Mouse (Mus musculus) liver, embryonic 16.5 days (tissue): Measurements from ENCODE around the gene Sirt2. TPM values are rescaled to one million over a fixed set of nuclear protein-coding genes. Genes with fewer than 3 reads are reported as not detected.

ENCODE experiments used
- ATAC-seq: fragments of 200-750 bp; cut with Nextera tagmentation; 2 replicates; pipeline ENCODE4 v1.8.0; 2017; ENCODE audit warnings: low read depth, mild to moderate bottlenecking, moderate number of reproducible peaks, moderate library complexity
- H3K27ac ChIP-seq: fragments of 300-500 bp; sonication (generic); 2 replicates; pipeline ENCODE4 v1.5.1; 2014; ENCODE audit warnings: mild to moderate bottlenecking, low read length
- H3K27me3 ChIP-seq: fragments of 300-500 bp; sonication (generic); 2 replicates; pipeline ENCODE4 v1.6.1; 2014; ENCODE audit warnings: low read depth, low read length, mixed read lengths; ENCODE audit not compliant: control insufficient read depth, insufficient read depth
- H3K36me3 ChIP-seq: fragments of 300-500 bp; sonication (generic); 2 replicates; pipeline ENCODE4 v1.6.1; 2014; ENCODE audit warnings: mild to moderate bottlenecking; ENCODE audit not compliant: control insufficient read depth, insufficient read depth
- H3K4me1 ChIP-seq: fragments of 300-500 bp; sonication (generic); 2 replicates; pipeline ENCODE4 v1.6.1; 2014; ENCODE audit warnings: low read depth, low read length, mixed read lengths; ENCODE audit not compliant: control insufficient read depth
- H3K4me2 ChIP-seq: fragments of 300-500 bp; sonication (generic); 2 replicates; pipeline ENCODE4 v1.6.1; 2014; ENCODE audit warnings: low read depth, low read length, mixed read lengths
- H3K4me3 ChIP-seq: fragments of 300-500 bp; sonication (generic); 2 replicates; pipeline ENCODE4 v1.5.1; 2014; ENCODE audit warnings: low read depth, mild to moderate bottlenecking, low read length
- H3K9ac ChIP-seq: fragments of 300-500 bp; sonication (generic); 2 replicates; pipeline ENCODE4 v1.6.1; 2014; ENCODE audit warnings: low read depth, low read length
- H3K9me3 ChIP-seq: fragments of 300-500 bp; sonication (generic); replicated peaks from 2 replicates; pipeline ENCODE4 v1.6.1; 2016; ENCODE audit warnings: low read length; ENCODE audit not compliant: control insufficient read depth
- WGBS: fragments of 180-500 bp; shearing (Covaris S2); extraction: QIAGEN DNeasy Blood & Tissue Kit; methylation state at CpG from one replicate; pipeline ENCODE4 v1.1.7; 2014; ENCODE audit not compliant: insufficient replicate concordance; 5-methylcytosine and 5-hydroxymethylcytosine counted together
- polyA plus RNA-seq: library from polyadenylated mRNA; unstranded; fragments of >200 nt; fragmentation: Nextera tagmentation; extraction: Ambion mirVana; gene quantifications from 2 replicates; pipeline ENCODE4 v1.2.1, GENCODE M21; 2015

Gene Sirt2
- polyA plus RNA-seq, 1 experiment from 2014 or later, result 28.0 TPM

DNA sequence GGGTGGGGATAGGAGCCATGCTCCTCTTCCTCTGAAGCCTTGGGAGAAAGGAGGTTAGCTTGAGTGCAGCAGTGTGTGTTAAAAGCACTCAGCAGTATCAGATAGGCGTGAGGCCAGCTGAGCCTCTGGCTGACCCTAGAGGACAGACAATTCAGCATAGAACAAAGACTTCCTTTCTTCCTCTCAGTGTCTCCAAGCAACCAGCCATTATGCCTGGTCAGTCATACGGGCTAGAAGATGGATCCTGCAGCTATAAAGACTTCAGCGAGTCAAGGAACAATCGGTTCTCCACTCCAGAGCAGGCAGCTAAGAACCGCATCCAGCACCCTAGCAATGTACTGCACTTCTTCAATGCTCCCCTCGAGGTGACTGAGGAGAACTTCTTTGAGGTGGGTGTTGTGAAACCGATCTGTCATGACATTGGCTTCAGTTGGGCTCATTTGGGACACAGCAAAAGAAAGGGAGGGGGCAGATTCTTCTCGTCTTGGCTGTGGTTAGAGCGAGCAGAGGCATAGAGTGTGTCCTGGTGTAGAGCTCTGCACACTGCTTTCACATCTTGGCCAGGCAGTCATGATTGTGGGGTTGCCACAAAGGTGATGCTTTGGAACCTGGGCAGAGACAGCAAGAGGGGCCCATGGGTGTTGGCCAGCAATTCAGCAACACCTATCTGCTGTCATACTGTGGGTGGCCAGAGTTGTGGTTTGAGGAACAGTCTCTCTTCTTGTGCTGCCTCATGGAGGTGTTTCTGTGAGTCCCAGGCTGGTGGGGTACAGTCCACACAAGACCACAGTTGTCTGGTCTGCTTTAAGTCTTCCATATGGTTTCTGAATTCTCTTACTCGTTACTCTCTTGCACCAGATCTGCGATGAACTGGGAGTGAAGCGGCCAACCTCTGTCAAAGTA, 54.1 kb downstream of the Sirt2 start:
- H3K27ac ChIP-seq, result no peak overlapping the region; the same call in 1 of the 2 replicates
- 76% methylated on average over 12 of the region's 12 CpGs for WGBS
- H3K4me2 ChIP-seq, result no peak overlapping the region
- no peak for ATAC-seq
- no peak overlapping the region for H3K4me3 ChIP-seq
- H3K9me3 ChIP-seq, result no peaks in the 10 kb centered on the region
- no peaks in the 10 kb centered on the region for H3K27me3 ChIP-seq
- no peak overlapping the region for H3K9ac ChIP-seq
- H3K36me3 ChIP-seq, result peaks cover 69% of the 10 kb centered on the region
- H3K4me1 ChIP-seq, result peaks cover 40% of the 10 kb centered on the region

DNA sequence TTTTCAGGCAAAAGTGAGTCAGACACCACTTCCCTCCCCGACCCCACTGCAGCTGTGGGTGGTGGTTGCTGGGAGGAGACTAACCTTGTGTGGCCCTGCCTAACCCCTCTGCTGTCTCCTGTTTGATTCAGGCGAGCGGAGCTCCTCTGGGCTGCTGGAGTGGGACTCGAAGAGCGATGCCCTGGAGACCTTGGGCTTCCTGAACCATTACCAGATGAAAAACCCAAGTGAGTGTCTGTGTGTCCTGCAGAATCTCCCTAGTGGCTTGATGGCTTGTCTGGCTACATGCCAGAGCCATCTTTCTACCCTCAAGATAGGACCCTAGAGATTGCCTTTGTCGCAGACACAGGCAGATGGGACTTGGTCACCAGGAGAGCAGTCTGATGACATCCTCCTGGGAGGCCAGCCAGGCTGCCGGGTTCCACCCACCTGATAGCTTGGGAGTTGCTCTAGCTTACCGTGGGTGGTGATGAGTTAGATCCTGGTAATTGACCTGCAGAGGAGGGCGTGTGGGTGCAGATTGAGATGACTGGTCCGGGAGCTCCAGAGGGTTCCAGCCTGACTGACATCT, 54.8 kb downstream of the Sirt2 start:
- no peak for ATAC-seq
- Histone ChIP-seq H3K4me1 (peaks cover 40% of the 10 kb centered on the region), H3K36me3 (peaks cover 62% of the 10 kb centered on the region), H3K27ac (no peak overlapping the region; the same call in 1 of the 2 replicates), H3K4me2 (no peak overlapping the region), H3K4me3 (no peak overlapping the region), H3K9ac (no peak overlapping the region), H3K9me3 (no peaks in the 10 kb centered on the region), H3K27me3 (no peaks in the 10 kb centered on the region)
- 62% methylated on average over 10 of the region's 10 CpGs for WGBS

DNA sequence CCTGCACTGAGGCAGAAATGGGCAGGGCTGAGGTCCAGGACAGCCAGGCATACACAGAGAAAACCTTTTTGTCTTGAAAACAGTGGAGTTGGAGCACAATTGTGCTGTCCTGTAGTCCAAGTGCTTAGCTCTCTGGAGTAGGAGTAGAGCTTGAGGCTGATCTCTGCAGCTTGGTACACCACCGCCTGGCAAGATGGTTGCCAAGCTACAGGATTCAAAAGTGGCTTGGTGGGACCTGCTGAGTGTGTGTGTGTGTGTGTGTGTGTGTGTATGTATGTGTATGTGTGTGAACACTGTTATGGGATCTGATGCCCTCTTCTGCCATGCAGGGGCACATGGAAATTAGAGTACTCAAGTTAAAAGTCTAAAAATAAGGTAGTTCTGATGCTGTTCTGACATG, 56.0 kb downstream of the Sirt2 start:
- H3K4me3 ChIP-seq, result no peak overlapping the region
- no peak overlapping the region for H3K9ac ChIP-seq
- H3K4me1 ChIP-seq, result peaks cover 40% of the 10 kb centered on the region
- H3K36me3 ChIP-seq, result peaks cover 51% of the 10 kb centered on the region
- no peaks in the 10 kb centered on the region for H3K27me3 ChIP-seq
- no peak overlapping the region; the same call in 1 of the 2 replicates for H3K27ac ChIP-seq
- no peak overlapping the region for H3K4me2 ChIP-seq
- no peaks in the 10 kb centered on the region for H3K9me3 ChIP-seq
- 59% methylated on average over 1 of the region's 1 CpGs for WGBS
- ATAC-seq, result no peak

DNA sequence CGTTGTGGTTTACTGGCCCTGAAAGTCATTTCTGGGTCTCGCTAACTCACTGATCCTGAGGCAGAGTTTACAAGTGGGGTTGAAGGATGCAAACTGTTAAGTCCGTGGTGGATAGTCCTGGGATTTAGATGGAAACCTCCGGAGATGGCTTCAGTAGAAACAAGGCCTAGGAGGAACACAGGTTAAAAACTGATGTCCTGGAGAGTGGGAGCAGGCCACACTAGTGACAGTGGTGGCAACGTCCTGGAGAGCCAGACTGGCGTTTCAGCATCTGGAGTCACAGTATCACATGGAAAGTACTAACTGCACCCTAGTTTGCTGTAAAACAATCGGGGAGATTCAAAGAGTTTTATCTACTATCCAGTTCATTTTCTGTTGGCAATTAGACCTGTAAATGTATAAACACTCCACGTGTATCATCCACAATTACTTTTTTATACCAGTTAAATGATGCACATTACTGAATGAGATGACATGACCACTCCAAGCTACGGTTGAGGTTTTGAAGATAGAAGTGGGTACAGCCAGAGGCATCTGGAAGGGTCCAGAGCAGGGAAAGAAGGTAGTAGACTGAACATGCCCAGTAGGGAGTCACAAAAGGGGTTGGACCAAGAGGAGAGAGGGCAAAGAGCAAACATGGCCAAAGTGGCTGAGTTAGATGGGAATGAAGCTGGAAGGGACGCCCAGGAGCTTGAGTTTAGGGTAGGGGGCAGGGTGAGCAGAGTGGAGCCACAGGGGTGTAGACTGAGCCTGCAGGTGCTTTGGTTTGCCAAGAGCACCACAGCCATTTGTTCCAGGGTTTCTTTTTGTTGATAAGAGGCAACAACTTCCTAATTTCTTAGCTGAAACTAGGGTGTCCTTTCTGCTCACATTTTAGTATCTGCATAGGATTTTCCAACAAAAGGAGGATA, 56.7 kb downstream of the Sirt2 start:
- H3K9ac ChIP-seq, result no peak overlapping the region
- peaks cover 44% of the 10 kb centered on the region for H3K36me3 ChIP-seq
- H3K27me3 ChIP-seq, result no peaks in the 10 kb centered on the region
- peak overlapping the region; percentile 42; the same call in 1 of the 2 replicates for H3K27ac ChIP-seq
- no peak overlapping the region for H3K4me3 ChIP-seq
- no peak overlapping the region for H3K4me2 ChIP-seq
- peaks cover 36% of the 10 kb centered on the region for H3K4me1 ChIP-seq
- no peak for ATAC-seq
- WGBS, result 52% methylated on average over 10 of the region's 10 CpGs
- no peaks in the 10 kb centered on the region for H3K9me3 ChIP-seq

DNA sequence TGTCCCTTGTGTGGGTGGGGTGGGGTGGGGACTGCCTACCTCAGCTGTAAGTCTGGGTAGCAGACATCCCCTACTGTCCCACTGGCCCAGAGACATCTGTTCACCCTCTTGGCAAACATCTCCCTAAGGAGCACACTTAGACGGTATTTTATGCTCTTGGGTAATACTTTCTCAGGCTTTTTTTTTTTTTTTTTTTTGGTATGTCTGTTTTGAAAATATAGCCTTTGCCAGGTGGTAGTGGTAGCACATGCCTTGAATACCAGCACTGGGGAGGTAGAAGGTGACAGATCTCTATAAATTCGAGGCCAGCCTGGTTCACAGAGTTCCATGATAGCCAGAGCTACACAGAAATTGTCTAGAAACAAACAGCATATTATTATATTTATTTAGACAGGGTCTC, 57.4 kb downstream of the Sirt2 start:
- Histone ChIP-seq H3K27ac (peak overlapping the region; percentile 75), H3K4me3 (no peak overlapping the region), H3K9ac (no peak overlapping the region), H3K4me2 (no peak overlapping the region), H3K9me3 (no peaks in the 10 kb centered on the region), H3K4me1 (peaks cover 31% of the 10 kb centered on the region), H3K27me3 (no peaks in the 10 kb centered on the region), H3K36me3 (peaks cover 38% of the 10 kb centered on the region)
- no peak for ATAC-seq
- 29% methylated on average over 2 of the region's 2 CpGs for WGBS

DNA sequence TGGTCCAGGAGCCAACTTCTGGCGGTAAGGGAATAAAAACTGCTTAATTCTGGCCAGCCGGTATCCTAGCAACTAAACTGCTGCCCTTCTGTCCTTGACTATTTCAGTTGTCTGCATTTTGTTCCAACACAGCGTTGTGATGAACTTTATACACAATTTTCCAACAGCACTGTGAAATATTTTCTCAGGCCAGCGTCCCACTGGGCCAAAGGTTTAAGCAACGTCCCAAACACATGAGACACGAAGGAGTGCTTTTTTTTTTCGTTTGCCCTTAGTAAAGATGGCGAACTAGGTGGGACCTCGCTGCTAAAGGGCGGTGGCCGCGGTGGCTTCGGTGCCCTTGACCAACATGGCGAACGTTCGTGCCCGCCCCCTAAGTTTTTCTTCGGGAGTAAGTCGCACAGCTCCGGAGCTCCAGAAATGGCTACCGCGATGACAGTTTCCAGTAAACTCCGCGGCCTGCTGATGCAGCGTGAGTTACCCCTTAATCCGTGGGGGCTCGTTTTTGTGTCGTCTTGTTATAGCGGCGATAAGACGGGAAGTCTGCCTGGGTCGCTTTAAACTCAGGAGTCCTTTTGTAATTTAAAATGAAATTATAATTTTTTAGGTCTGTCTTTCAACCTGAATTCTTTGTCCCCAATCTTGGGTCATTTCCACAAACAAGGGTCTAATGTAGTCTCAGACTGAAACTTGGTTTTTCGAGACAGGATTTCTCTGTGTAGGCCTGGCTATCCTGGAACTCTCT, 58.6 kb downstream of the Sirt2 start, which contains the start of gene Ech1:
Ech1 (plus strand) TSS at position 277 of the 745 bp plus-strand sequence.
- Histone ChIP-seq H3K27ac (peak within 1 kb of the TSS; percentile 75), H3K4me2 (peak within 1 kb of the TSS; percentile 70), H3K36me3 (peaks cover 33% of the 10 kb centered on the region), H3K27me3 (no peaks in the 10 kb centered on the region), H3K4me3 (peak within 1 kb of the TSS; percentile 68), H3K4me1 (peaks cover 30% of the 10 kb centered on the region), H3K9ac (peak within 1 kb of the TSS; percentile 71), H3K9me3 (no peaks in the 10 kb centered on the region)
- ATAC-seq, result peak; percentile 78
- 2% methylated on average over 33 of the region's 33 CpGs for WGBS

DNA sequence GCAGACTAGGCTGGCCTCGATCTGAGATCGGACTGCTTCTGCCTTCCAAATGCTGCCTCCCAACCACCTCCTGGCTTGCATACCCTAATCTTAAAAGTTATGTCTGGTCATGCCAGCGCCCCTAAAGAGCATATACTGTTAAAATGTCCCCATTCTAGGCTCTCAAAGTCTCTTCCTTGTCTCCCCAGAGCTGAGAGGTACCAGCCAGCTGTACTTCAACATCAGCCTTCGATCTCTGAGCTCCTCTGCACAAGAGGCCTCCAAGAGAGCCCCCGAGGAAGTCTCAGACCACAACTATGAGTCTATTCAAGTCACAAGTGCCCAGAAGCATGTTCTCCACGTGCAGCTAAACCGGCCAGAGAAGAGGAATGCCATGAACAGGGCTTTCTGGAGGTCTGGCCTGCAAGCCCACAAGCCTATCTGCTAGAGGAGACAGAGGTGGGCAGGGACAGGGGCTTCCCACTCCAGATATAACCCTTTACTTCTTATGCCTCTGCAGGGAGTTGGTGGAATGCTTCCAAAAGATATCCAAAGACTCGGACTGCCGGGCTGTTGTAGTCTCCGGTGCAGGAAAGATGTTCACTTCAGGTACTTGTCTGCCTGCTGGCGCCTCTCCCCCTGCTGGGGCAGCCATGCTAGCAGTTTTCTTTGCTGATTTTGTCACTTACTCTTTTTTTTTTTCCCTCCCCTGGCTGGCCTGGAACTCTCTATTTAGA, 59.3 kb downstream of the Sirt2 start:
- H3K4me1 ChIP-seq, result peaks cover 30% of the 10 kb centered on the region
- peak overlapping the region; percentile 70 for H3K4me2 ChIP-seq
- peak overlapping the region; percentile 68 for H3K4me3 ChIP-seq
- peaks cover 28% of the 10 kb centered on the region for H3K36me3 ChIP-seq
- no peaks in the 10 kb centered on the region for H3K9me3 ChIP-seq
- no peaks in the 10 kb centered on the region for H3K27me3 ChIP-seq
- peak overlapping the region; percentile 75 for H3K27ac ChIP-seq
- peak; percentile 19; the same call in 1 of the 2 replicates for ATAC-seq
- WGBS, result 33% methylated on average over 11 of the region's 11 CpGs
- H3K9ac ChIP-seq, result peak overlapping the region; percentile 71

DNA sequence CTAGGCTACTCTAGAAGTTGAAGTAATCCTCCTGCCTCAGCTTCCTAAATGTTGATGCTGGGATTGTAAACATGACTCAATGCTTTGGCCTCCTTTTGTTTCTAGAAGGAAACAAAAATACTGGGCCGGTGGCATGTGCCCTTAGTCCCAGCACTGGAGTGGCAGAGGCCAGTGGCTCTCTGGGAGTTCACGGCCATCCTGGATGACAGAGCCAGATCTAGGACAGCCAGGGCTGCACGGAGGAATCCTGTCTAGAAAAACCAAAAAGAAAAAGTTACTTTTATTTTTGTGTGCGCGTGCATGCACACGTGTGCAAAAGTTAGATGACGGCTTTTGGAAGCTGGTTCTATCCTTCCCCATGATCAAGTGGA, 59.9 kb downstream of the Sirt2 start:
- Histone ChIP-seq H3K36me3 (peaks cover 22% of the 10 kb centered on the region), H3K27ac (no peak overlapping the region; the same call in 1 of the 2 replicates), H3K27me3 (no peaks in the 10 kb centered on the region), H3K4me1 (peaks cover 32% of the 10 kb centered on the region), H3K4me2 (peak overlapping the region; percentile 70), H3K9ac (no peak overlapping the region; the same call in 1 of the 2 replicates), H3K4me3 (no peak overlapping the region; the same call in 1 of the 2 replicates), H3K9me3 (no peaks in the 10 kb centered on the region)
- 85% methylated on average over 7 of the region's 7 CpGs for WGBS
- ATAC-seq, result no peak
